Mouse (Mus musculus): Measurements from ENCODE around the gene Dync1i2.

DNA sequence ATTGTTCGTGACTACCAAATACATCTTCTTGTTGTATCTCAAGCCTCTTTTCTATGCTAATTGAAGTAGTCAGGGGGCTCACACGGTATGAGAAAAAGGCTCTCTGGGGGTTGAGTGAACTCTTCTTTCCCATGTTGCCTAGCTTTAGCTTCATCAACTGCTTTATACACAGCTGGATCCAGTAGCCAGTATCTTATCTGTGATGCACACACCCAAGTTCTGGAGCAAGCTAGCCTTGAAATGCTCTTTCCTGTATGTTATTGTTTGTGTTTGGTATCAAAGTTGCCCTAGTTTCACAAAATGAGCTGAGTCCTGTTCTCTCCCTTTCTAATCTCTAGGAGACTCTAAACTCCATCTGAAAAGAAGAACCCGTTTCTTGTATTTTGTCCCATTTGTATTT, 23.6 kb upstream of the Dync1i2 start:
- TF ChIP-seq CTCF (IDR thresholded peaks at IDR 0.05; ENCODE audit: borderline replicate concordance, insufficient read depth, low read length) = no peak
- no peak for TF ChIP-seq POLR2A (IDR thresholded peaks at IDR 0.05; ENCODE audit: low read depth, low read length)
